Mouse (Mus musculus) frontal cortex, adult (tissue): ENCODE results near the gene Sf3b1.
A peak's percentile ranks its signal among the peaks of the same experiment; 100 is the strongest.
"Not testable (repeated sequence)": the region's sequence is repeated elsewhere in the genome, so short reads cannot be mapped to it uniquely, and the experiment has no call there.

Experiments
- ATAC-seq: cut with Nextera tagmentation; 2 replicates; pipeline ENCODE4 v1.9.2; 2017; ENCODE audit warnings: mild to moderate bottlenecking, moderate library complexity, mixed read lengths; ENCODE audit not compliant: low TSS enrichment

Sf3b1 gene

DNA sequence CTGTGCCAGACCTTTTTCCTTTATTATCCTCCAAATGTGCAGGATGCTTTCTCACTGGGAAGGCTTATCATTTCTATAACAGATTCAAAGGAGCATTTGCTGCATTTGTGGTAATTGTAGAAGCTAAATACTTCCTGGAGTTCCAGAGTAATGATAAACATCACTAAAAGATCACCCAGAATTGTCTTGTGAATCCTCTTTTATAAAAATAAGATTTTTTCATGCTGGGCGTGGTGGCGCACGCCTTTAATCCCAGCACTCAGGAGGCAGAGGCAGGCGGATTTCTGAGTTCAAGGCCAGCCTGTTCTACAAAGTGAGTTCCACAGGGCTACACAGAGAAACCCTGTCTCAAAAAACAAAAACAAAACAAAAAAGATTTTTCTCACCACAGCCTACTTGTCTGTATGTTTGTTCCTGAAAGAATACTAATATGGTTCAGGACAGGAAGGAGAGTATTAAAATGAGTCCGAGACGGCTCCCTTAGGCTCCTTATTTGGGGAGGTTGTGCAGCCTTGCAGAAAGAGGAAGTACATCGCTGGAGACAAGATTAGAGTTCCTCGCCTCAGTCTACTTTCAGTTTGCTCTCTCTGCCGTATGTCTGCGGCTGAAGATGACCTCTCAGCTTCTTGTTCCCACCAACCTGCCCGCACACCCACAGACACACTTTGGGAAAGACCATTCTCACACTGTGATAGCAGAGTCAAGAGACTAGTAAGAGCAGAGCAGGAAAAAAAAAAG, 1.4 kb upstream of the Sf3b1 start:
- no peak for ATAC-seq

DNA sequence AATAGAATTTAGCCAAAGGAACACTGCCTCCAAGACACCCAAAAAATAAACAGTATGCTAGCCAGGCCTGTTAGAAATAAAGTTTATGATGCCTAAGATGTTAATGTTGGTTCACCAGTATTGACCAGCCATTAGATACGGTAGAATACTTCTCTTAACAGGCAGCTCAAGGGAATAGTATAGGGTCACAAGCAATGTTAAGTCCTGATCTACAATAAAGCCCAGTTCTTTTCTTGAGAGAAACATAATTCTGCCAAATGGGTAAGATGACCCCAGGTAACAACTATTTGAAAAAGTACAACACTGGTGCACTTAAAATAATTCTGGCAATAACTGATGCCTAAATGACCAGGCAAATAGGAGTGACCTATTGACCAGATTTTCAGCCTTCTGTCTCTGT, 685 bp upstream of the Sf3b1 start:
- no peak for ATAC-seq

DNA sequence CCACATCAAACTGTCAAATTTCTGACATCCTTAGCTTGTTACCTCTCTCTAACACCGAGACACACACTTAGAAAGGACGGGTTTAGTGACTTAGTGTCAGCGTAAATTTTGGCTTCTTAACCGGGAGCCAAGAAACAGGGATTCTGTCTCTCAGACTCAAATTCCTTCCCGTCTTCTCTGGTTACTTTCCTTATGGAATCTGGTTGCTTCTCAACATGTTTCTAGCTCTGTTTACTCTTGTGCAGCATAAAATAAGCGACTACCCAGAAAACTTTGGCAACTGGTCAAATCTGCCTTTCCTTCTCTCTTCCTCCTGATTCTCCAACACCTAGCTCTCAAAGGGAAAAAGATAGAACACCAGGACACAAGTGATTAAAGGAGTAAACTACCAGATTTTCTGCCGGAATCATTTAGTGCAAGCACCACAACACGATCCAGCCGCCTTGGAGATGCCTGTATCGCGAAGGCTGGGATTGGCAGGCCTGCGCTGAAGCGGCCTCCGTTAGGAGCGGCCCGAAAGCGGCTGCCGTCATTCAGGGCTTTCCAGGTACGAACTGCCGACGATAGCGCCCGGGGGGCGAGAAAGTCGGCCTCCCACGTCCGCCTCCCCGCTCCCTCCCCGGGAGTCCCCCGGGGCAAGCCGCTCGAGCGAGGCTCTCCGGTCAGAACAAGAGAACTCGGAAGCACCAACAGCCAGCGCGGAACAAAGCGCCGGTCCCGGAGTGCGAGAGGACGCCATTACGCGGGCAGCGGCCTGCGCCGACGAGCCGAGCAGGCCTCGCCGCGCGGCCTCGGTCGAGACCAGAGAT, 633 bp downstream of the Sf3b1 start:
- ATAC-seq, result peak; percentile 60

DNA sequence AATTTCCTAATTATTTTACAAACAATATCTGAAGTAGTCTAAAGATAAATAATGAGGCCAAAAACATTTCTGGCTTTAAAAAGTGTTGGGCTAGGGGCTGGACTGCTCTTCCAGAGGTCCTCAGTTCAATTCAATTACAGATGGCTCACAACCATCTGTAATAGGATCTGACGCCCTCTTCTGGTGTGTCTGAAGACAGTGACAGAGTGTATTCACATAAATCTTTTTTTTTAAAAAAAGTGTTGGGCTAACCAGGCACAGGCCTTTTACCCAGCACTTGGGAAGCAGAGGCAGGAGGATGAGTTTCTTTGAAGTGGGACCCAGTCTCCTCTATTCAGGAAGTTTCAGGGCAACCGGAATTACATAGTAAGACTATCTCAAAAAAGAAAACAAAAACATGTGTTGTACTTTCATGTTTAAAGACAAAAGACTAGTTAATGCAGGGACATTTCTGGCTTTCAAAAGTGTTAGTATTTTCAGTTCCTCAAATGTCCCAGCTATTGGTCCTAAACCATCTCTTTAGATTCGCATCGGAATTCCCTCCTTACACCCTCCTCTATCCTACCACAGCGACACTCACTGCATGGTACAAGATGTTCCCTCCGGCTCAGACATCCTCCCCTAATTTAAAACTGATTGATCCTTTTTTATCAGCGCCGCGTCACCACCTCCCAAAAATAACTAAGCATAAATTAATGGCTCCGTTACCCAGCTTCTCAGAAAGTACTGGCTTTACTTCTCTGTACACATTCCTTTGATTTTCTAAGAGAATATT, 1.4 kb downstream of the Sf3b1 start:
- no peak for ATAC-seq

DNA sequence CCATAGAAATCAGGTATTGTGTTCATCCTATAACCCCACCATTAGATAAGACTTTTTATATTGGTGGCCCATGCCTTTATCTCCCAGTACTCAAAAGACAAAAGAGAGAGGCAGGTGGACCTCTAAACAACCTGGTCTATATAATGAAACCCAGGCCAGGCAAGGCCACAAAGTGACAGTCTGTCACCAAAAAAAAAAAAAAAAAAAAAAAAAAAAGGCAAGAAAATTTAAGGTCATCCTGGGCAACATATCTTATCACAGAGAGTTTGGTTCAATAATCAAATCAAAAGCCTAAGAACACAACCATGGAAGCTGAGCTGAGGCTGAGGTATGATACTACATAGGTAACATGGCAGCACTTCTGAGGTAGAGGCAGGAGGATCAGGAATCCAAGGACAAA, 5.4 kb downstream of the Sf3b1 start:
- ATAC-seq, result no peak

DNA sequence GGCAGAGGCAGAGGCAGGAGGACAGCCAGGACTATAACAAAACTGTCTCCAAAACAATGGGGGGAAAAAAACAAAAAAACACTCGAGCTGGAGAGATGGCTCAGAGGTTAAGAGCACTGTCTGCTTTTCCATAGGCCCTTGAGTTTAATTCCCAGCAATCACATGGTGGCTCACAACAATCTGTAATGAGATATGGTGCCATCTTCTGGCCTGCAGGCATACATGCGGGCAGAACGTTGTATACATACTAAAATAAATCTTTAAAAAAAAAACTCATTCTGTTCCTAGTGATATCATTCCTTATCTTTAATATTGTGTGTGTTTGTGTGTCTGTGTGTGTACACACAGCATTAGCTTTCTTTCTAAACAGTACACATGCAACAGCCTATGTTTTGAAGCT, 14.8 kb downstream of the Sf3b1 start:
- no peak for ATAC-seq

DNA sequence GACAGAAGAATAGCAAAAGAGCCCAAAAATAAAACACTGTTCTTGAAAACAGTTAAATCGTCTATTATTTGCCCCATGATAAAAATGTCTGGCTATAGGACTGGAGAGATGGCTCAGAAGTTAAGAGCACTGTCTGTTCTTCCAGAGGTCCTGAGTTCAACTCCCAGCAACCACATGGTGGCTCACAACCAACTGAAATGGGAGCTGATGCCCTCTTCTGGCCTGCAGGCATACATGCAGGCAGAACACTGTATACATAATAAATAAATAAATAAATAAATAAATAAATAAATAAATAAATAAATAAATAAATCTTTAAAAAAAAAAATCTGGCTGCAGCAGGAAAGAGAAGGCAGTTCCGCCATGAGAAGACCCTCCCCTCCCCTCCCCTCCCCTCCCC, 19.0 kb downstream of the Sf3b1 start:
- not testable (repeated sequence) for ATAC-seq

DNA sequence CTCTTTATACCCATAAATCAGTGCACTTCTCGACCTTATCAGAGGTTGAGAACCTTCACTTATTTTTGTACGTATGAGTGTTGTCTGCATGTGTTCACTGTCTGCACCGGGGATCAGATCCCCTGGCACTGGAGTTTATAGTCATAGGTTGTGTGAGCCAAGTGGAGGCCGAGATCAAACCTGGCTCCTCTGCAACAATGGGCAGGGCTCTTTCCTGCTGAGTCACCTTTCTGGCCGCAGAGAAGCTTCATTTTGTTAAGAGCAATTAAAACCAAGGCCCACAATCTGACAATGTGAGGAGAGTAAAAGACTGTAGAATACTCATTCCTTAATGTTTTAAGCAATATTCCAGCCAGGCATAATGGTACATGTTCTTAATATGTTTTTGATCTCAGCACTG, 33.7 kb downstream of the Sf3b1 start:
- no peak for ATAC-seq

DNA sequence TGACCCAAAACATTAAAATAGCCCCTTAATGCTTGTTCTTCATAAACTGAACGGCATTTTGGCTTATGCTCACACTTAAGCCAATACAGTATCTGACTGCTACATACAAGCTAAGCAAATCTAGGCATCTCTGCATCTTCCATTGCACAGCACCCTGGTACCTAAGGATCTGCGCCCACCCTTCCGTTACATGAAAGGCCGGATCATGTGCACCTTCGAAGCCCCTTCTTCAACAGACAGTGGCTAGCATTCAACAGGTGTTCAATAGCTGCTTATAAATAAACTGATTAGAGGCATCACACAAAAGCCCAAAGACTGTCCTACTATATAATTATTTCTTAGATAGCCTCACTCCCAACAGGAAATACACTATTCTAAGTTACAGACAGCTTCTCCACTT, 41.0 kb downstream of the Sf3b1 start:
- no peak for ATAC-seq

DNA sequence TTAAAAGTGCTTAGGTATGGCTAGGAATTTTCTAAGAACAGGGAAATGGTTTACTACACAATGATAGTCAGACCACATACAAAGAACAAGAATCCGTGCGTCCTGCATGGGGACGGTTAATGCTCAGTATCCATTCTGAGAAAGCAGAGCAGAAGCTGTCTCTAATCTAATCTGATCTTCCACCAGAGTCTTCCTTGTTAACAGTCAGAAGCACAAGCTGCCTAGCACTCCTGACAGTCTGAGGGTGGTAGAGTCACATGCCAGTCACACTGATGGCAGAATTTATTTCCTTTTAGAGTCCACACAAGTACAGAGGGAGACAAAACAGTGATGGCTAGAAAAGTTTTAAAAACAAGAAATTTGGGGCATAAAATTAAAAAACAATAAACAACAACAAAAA, 41.5 kb downstream of the Sf3b1 start:
- no peak for ATAC-seq

DNA sequence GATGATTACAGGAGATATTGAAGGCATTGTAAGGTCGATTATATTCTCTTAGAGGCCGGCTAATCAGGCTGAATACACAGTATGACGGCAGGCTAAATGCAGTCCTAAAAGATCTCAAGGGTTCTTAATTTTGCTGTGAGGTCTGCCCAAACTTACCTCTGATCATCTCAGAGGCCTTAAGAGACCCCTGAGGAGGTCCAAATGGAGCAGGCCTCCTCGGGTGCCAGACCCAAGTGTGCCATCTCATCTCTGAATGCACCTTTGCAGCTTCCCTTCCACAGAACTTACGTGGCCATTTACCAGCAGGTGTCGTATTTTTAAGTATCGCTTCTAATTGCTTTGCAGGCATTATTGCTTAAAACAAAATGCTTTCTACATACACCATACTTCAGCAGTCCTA, 43.1 kb downstream of the Sf3b1 start:
- ATAC-seq, result no peak

DNA sequence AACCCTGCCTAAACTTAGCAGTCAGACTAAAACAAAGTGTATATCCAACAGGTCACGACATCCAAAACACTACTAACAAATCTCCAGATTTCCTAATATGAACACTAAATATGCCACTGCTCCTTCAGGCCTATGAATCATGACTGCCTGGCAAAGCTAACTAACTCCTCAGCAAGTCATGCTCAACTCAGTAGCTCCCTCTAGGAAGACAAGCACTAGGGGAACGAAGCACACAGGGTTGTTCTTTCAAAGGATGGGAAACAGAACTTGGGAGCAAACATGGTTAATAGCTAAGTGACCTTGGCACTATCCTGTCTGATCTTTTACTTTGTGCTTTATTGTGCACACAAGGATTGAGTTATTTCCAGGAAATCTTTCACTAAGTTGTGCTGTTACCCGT, 43.9 kb downstream of the Sf3b1 start:
- peak; percentile 97 for ATAC-seq

DNA sequence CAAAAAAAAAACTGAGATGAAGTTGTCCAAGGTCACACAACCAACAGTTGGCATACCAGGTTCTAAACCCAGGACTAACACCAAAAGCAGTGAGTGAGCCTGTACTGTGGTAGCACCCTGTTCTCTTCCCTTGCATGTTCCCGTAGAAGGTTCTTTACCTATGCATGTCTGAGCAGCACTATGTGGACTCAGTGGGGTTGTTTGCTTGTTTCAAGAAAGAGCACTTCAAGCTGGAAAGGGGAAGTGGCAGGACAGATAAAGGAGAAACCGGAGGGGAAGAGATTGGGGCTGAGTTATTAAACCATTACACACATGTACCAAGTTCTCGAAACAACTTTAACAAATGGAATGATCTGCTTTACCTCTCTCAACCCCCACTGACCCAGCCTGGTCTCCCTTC, 44.6 kb downstream of the Sf3b1 start:
- no peak for ATAC-seq

DNA sequence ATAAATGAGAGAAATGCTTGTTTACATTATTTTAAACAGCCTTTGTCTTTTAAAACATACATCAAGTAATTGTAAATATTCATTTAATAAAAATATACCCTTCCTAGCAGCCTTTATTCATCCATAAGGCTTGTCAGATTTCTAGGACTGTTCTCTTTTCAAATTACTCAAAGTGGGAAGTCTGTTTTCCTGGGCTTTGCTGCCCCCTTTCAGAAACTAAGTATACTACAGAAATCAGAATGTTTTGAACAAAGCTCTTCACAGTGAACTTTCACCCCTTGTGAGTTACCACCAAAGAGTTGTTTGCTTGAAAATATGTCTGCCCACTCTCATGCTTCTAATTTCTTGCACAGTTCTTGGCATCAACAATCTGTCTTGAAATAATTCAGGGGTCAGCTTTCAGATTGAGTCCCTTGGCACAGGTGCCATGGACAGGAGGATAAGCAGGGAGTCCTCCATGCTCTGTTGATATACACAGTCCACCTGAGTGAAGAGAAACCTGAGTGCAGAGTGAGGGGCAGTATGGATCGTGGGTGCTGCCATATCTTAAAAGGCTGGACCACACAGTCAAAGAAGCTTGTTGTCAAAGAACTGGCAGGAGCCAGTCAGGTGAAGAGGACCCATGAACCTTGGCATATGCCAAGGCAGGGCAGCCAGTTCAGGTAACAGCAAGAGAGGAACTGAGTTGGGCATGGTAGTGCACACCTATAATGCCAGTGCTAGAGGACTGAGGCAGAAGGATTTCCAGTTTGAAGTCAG, 47.9 kb downstream of the Sf3b1 start:
- peak; percentile 44 for ATAC-seq

DNA sequence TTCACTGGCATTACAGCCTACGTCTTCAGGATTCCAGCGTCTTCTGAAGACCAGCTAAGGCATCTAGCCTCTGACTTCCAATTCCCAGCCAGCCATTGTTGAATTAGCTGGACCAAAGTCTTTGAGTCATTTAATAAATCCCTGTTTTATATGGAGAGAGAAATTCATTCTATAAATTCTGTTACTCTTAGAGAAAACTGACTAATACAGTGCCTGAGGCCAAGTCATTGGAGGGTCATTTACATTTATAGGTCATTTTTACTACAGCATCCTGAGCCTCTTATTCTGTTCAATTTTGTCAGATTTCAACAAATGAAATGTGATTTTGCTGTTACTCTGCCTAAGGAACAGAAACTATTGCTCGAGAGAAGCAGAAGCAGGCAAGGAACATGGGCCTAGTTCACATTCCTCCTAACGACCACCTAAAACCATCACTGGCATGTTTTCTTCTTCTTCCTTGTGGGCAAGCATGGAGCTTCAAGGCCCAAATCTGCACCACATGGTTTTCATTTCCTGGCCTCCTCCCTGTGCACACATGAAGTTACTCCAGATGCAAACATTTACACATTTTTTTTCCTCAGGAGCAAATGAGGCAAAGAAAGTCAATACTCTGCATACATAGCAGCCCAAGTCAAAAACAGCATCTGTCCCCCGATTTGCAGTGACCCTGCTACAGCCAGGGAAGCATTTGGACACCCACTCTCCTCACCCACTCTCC, 55.4 kb downstream of the Sf3b1 start:
- no peak for ATAC-seq

DNA sequence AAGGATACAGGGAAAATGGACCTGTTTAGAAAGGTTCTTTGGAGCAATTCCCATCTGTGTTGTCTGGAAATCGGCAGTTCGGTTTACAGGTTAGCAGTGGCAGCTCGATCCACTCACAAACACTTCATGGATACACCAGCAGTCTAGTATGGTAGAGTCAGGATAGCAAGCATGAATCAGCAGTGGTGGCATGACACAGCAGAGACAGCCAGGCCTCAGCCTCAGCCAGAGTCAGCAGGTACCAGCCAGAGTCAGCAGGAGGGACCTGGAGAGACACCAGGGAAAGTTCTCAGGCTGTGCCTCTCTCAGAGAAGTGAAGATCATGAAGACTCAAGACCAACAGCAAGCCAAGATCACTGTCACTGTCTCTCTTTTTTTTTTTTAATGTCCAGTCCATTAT, 60.4 kb downstream of the Sf3b1 start:
- ATAC-seq, result no peak

DNA sequence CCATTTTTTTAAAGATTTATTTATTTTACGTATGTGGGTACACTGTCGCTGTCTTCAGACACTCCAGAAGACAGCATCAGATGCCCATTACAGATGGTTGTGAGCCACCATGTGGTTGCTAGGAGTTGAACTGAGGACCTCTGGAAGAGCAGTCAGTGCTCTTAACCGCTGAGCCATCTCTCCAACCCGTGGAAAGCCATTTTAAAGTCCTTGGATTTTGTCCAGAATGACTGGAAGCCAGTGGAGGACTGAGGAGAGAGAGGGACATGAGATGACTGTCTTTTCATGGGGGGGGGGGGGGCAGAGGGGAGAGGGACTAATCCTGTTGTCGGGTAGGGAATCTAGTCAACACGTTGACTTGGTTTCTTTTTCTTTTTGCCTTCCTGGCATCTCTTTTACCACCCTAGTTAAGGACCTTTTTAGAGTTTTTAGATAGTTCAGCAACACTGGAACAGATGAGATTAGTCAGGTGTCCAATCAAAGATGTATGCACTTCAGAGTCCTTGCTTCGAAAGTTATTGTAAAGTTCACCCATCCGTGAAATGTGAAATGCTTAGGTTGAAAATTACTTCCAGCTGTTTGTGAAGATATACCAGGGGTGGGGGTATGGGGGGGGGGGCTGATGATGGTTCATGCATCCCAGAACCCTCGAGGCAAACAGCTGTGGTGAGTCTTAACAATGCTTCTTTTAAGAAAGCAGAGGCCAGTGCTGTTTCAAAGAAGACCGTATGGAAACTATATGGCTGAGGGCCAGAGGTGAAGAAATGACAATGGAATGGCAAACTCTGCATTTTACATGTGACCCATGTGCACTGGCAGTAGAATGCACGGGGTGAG, 61.9 kb downstream of the Sf3b1 start:
- no peak for ATAC-seq

DNA sequence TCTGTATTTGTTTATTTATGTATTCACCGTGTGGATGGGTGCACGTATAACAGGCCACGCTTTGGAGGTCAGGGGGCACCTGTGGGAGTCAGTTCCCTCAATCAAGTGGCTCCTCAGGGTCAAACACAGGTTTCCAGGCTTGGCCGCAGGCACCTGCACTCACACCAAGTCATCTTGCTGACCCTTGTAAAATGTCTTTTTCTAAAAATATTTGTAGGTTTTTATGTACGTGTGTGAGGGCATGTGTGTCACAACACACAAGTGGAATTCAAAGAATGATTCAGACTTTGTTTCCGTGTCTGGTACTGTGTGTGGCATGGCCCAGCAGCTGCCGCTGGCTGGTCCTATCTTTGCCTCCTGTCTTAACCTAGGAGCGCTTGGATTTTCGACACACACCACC, 65.6 kb downstream of the Sf3b1 start:
- no peak for ATAC-seq

DNA sequence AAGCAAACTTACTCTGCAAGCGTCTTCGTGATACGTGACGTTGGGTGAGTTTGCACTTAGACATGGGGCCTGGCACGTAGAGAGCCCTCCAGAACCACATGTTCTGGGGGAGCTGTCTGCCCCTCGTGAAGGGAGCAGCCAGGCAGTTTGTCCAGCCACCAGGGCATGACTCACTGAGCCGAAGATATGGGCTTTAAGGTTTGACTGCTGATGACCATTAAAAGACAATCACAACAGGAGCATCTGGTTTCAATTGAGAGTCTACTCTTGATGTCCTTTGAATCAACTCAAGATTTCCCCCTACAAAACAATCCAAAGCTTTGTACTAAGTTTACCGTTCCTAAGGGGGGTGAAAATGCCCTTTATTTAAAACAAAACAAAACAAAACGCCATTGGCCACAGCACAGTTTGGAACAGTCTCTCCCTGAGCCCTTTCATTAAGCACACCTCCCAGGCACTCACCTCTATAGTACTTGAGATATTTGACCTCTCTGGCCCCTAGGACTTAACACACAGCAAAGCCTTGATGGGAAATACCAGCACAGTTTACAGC, 66.6 kb downstream of the Sf3b1 start:
- ATAC-seq, result no peak; the same call in 1 of the 2 replicates

DNA sequence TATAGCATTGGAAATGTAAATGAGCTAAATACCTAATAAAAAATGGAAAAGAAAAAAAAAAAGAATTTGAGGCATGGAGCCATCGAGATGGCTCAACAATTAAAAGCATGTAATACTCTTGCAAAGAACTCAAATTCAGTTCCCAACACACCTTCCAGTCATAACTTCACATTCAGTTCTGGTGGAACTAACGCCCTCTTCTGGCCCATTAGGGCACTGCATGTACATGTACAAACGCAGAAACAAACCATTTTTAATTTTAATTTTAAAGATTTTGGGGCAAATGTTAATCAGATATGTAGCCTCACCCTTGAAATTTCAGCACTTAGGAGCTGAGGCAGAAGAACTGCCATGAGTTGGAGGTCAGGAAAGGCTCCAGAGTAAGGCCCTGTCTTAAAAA, 68.8 kb downstream of the Sf3b1 start:
- no peak for ATAC-seq
